8 mouse cellular contexts compared by ENCODE assay signal in the genomic region with DNA sequence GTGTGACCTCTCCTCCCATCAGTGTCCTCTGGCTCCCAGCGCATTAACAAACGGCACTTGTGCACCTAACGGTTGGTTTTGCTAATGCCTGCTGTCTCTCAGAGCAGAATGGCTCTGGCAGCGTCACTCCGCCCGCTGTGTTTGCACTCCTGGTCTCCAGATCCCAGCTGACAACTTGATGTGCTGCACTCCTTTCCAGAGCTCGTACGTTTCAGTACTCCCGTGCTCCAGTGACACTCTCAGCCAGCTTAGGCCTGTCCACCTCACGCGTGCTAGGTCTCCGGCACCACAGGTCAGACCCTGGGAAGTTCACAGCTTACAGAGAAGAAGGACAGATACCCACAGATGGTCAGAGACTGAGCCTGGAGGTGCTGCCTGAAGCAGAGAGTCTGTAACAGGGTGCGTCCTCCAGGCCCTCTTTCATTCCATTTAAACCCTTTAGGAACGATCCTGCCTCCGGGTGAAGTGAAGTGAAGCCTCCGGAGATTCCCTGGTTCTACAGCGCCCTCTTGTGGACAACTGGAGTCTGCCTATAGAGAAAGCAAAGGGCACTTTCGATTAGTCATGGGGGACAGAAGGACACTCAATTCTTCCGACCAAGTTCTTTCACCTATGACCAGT. TPM values are rescaled to one million over a fixed set of nuclear protein-coding genes. Genes with fewer than 3 reads are reported as not detected.
A peak's percentile ranks its signal among the peaks of the same experiment; 100 is the strongest.
DNase-seq lines count a peak whose midpoint lies in the region; ATAC-seq and TF ChIP-seq lines count a peak whose summit lies in the region.

No protein-coding gene starts in this region.

- peak overlapping the region; percentile 36 for H3K4me2 ChIP-seq in intestine, embryonic 14.5 days (ENCODE audit: low read length)
- peak overlapping the region; percentile 34; the same call in 1 of the 2 replicates for H3K4me2 ChIP-seq in limb, embryonic 11.5 days (ENCODE audit: low read depth, severe bottlenecking)
- H3K4me2 ChIP-seq in midbrain, embryonic 13.5 days (replicated peaks): peak overlapping the region; percentile 45

- no peaks in the 10 kb centered on the region for H3K27me3 ChIP-seq in intestine, embryonic 14.5 days (replicated peaks; ENCODE audit: control insufficient read depth, insufficient read depth, low read length)
- no peaks in the 10 kb centered on the region for H3K27me3 ChIP-seq in limb, embryonic 11.5 days (ENCODE audit: control insufficient read depth, insufficient read depth, low read length)
- H3K27me3 ChIP-seq in midbrain, embryonic 13.5 days: no peaks in the 10 kb centered on the region
- H3K27me3 ChIP-seq in splenic B cell, adult 2 months (ENCODE audit: control insufficient read depth, insufficient read depth, low read length, poor library complexity, severe bottlenecking): no peaks in the 10 kb centered on the region

- peak; percentile 85 for TF ChIP-seq CTCF in left cerebral cortex, adult 2 months (IDR thresholded peaks at IDR 0.05)

- intact Hi-C loops in left cerebral cortex, adult 2 months (cut with DNase I): loop anchor here (1.0 to 5.0 kb wide), 5 partner anchors 107 to 296 kb away; a partner anchor contains a TSS
- intact Hi-C loops in gastrocnemius, postnatal 14 days (cut with DNase I; ENCODE audit: low total_unique reads): loop anchor here (1.0 to 10.0 kb wide), 3 partner anchors 119 to 282 kb away; a partner anchor contains a TSS

- DNase-seq in left cerebral cortex, adult 2 months (ENCODE audit: extremely low spot score in 1 of 2, low spot score in 2 of 2): peak; percentile 64 to 74
- no peak for DNase-seq in left cerebral cortex, adult 11 months (ENCODE audit: low spot score)
- peak; percentile 81 to 88 for DNase-seq in cerebellum, postnatal 36 days
- peak; percentile 79 for DNase-seq in gastrocnemius, postnatal 14 days
- DNase-seq in intestine, embryonic 14.5 days (ENCODE audit: low spot score): peak; percentile 93
- peak; percentile 92 for DNase-seq in limb, embryonic 11.5 days (ENCODE audit: low spot score)
- peak; percentile 72 for DNase-seq in splenic B cell, adult 2 months (ENCODE audit: low read depth, low spot score)

- 21% methylated on average over 19 of the region's 19 CpGs for WGBS in intestine, embryonic 14.5 days
- 22% methylated on average over 19 of the region's 19 CpGs for WGBS in limb, embryonic 11.5 days
- WGBS in midbrain, embryonic 13.5 days: 22% methylated on average over 19 of the region's 19 CpGs

- no peaks in the 10 kb centered on the region for H3K9me3 ChIP-seq in intestine, embryonic 14.5 days (ENCODE audit: control insufficient read depth, low read length)
- H3K9me3 ChIP-seq in limb, embryonic 11.5 days (ENCODE audit: control insufficient read depth, low read length): no peaks in the 10 kb centered on the region
- H3K9me3 ChIP-seq in midbrain, embryonic 13.5 days: no peaks in the 10 kb centered on the region

- peaks cover 21% of the 10 kb centered on the region for H3K4me1 ChIP-seq in intestine, embryonic 14.5 days (replicated peaks; ENCODE audit: control insufficient read depth, insufficient read depth, low read length)
- H3K4me1 ChIP-seq in limb, embryonic 11.5 days (ENCODE audit: control insufficient read depth, insufficient read depth, low read length): no peaks in the 10 kb centered on the region
- peaks cover 21% of the 10 kb centered on the region for H3K4me1 ChIP-seq in midbrain, embryonic 13.5 days (replicated peaks)

- H3K9ac ChIP-seq in intestine, embryonic 14.5 days (ENCODE audit: low read length): 0 out of 2 replicates have a peak overlapping the region, but pooled peaks have one; percentile 1
- no peak overlapping the region for H3K9ac ChIP-seq in limb, embryonic 11.5 days (ENCODE audit: low read length)
- H3K9ac ChIP-seq in midbrain, embryonic 13.5 days (replicated peaks): 0 out of 2 replicates have a peak overlapping the region, but pooled peaks have one; percentile 19

- 0 out of 2 replicates have a peak overlapping the region, but pooled peaks have one; percentile 11 for H3K4me3 ChIP-seq in left cerebral cortex, adult 2 months
- H3K4me3 ChIP-seq in intestine, embryonic 14.5 days (ENCODE audit: low read depth, low read length): 0 out of 2 replicates have a peak overlapping the region, but pooled peaks have one; percentile 8
- no peak overlapping the region for H3K4me3 ChIP-seq in limb, embryonic 11.5 days (ENCODE audit: low read depth, low read length)
- no peak overlapping the region for H3K4me3 ChIP-seq in midbrain, embryonic 13.5 days (replicated peaks)

- peak; percentile 69 for ATAC-seq in intestine, embryonic 14.5 days (replicated peaks; ENCODE audit: low FRiP score, low TSS enrichment, low read depth)
- ATAC-seq in limb, embryonic 11.5 days (ENCODE audit: insufficient number of reproducible peaks, low FRiP score, low TSS enrichment, low read depth): no peak
- peak; percentile 64 for ATAC-seq in midbrain, embryonic 13.5 days

- H3K36me3 ChIP-seq in intestine, embryonic 14.5 days (ENCODE audit: control insufficient read depth, insufficient read depth, low read length): no peaks in the 10 kb centered on the region
- no peaks in the 10 kb centered on the region for H3K36me3 ChIP-seq in limb, embryonic 11.5 days (ENCODE audit: control insufficient read depth, insufficient read depth, low read length)
- H3K36me3 ChIP-seq in midbrain, embryonic 13.5 days: no peaks in the 10 kb centered on the region
- no peaks in the 10 kb centered on the region for H3K36me3 ChIP-seq in splenic B cell, adult 2 months (ENCODE audit: control insufficient read depth, insufficient read depth, low read length, poor library complexity, severe bottlenecking)

- no peak overlapping the region for H3K27ac ChIP-seq in left cerebral cortex, adult 2 months
- no peak overlapping the region for H3K27ac ChIP-seq in intestine, embryonic 14.5 days (ENCODE audit: low read depth)
- no peak overlapping the region for H3K27ac ChIP-seq in limb, embryonic 11.5 days (replicated peaks; ENCODE audit: low read depth, low read length)
- H3K27ac ChIP-seq in midbrain, embryonic 13.5 days: peak overlapping the region; percentile 30; the same call in 1 of the 2 replicates

RNA-seq across cellular contexts. Expression of a gene that starts 37.9 kb away (rescaled TPM):
- under 1 TPM in 1 of 2 experiments, not detected in 1; 0.14 TPM for total RNA-seq in left cerebral cortex, adult 2 months (2021)
- not detected for total RNA-seq in gastrocnemius, postnatal 14 days (2021)
- polyA plus RNA-seq in intestine, embryonic 14.5 days (2014; fragmentation: Nextera tagmentation; extraction: Ambion mirVana): not detected in 2 replicates
- not detected in 2 replicates for polyA plus RNA-seq in limb, embryonic 11.5 days (2014; fragmentation: Nextera tagmentation; extraction: Ambion mirVana)
- 0.05 TPM in 1 of 2 replicates, not detected in the other for polyA plus RNA-seq in midbrain, embryonic 13.5 days (2015; fragmentation: Nextera tagmentation; extraction: Ambion mirVana)

Comparison
In these comparisons a context has a peak if more than half of its experiments do, and no peak if none do; other contexts are left out.
1. H3K4me3 ChIP-seq: peak in left cerebral cortex, adult 2 months (single experiment) and intestine, embryonic 14.5 days (single experiment); none in limb, embryonic 11.5 days (single experiment) and midbrain, embryonic 13.5 days (single experiment).
2. Peak in every context shown above with its lines, with median percentiles within 50 percentile points of each other: H3K4me2 ChIP-seq.